In the genomic region with DNA sequence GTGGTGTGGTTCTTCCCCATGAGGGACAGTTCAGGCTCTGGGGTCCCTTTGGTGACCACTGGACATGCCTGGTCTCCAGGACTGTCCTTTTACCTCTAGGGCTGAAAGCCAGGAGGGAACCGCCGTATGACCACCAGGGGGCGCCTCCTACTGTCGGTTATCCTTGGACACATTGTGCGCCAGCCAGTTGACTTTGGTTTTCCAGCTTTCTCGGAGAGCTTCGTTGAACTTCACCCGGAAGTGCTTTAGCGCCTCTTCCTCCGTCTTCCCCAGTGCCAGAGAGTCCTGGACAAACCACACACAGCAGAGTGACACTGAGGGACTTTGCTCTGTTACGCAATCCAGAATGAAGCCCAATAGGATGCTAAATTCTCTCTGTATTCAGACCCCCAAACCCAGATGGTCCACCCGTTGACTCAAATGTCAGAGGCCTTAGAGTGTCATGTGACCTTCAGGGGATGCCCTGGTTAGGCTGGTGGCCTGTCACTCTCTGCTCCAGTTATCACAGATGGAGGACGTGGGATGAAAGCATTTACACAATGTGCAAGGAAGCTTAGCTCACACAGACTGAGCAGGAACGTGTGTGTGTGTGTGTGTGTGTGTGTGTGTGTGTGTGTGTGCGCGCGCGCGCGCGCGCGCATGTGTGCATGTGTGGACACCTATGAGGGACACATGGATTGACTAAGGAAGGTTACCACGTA, we compare ENCODE assay signal across 9 mouse cellular contexts. TPM values are rescaled to one million over a fixed set of nuclear protein-coding genes. Genes with fewer than 3 reads are reported as not detected.
DNase-seq lines count a peak whose midpoint lies in the region; ATAC-seq and TF ChIP-seq lines count a peak whose summit lies in the region.
"Had no signal": no experiment of that assay in that cellular context is flagged by ENCODE, and none has a peak within 500 bp of the region (broad histone marks: within the 10 kb centered on the region; RNA-seq: fewer than 3 reads in every experiment).

No protein-coding gene starts in this region.

- no peak overlapping the region for H3K27ac ChIP-seq in forebrain, embryonic 11.5 days (ENCODE audit: low read depth, low read length)
- no peak overlapping the region for H3K27ac ChIP-seq in forebrain, embryonic 16.5 days (ENCODE audit: low read length)
- H3K27ac ChIP-seq in intestine, embryonic 15.5 days = no peak overlapping the region
- H3K27ac ChIP-seq in midbrain, postnatal 0 days (ENCODE audit: low read depth, low read length) = no peak overlapping the region
- H3K27ac ChIP-seq: macrophage had no signal

- 74% methylated on average over 24 of the region's 24 CpGs for WGBS in forebrain, embryonic 11.5 days
- 74% methylated on average over 24 of the region's 24 CpGs for WGBS in forebrain, embryonic 16.5 days
- 68% methylated on average over 24 of the region's 24 CpGs for WGBS in intestine, embryonic 15.5 days
- 69% methylated on average over 24 of the region's 24 CpGs for WGBS in midbrain, postnatal 0 days

- TF ChIP-seq CTCF in midbrain, postnatal 0 days (IDR thresholded peaks at IDR 0.05) = peak; percentile 83

- no peak overlapping the region for H3K4me2 ChIP-seq in forebrain, embryonic 11.5 days (ENCODE audit: low read depth, low read length, severe bottlenecking)
- H3K4me2 ChIP-seq in forebrain, embryonic 16.5 days (ENCODE audit: low read length) = no peak overlapping the region
- no peak overlapping the region for H3K4me2 ChIP-seq in intestine, embryonic 15.5 days (replicated peaks)
- no peak overlapping the region for H3K4me2 ChIP-seq in midbrain, postnatal 0 days (ENCODE audit: low read depth, low read length, poor library complexity, severe bottlenecking)

- peaks cover 10% of the 10 kb centered on the region; the same call in 1 of the 2 replicates for H3K36me3 ChIP-seq in forebrain, embryonic 11.5 days (ENCODE audit: control insufficient read depth, insufficient read depth, low read length)
- peaks cover 31% of the 10 kb centered on the region for H3K36me3 ChIP-seq in forebrain, embryonic 16.5 days (ENCODE audit: control insufficient read depth, insufficient read depth)
- peaks cover 18% of the 10 kb centered on the region for H3K36me3 ChIP-seq in intestine, embryonic 15.5 days
- peaks cover 88% of the 10 kb centered on the region for H3K36me3 ChIP-seq in midbrain, postnatal 0 days (ENCODE audit: insufficient read depth, low read length)
- H3K36me3 ChIP-seq in splenic B cell, adult 2 months (ENCODE audit: control insufficient read depth, insufficient read depth, low read length, poor library complexity, severe bottlenecking) = peaks cover 30% of the 10 kb centered on the region

- no peaks in the 10 kb centered on the region for H3K4me1 ChIP-seq in forebrain, embryonic 11.5 days (replicated peaks; ENCODE audit: control insufficient read depth, insufficient read depth, low read length)
- H3K4me1 ChIP-seq in forebrain, embryonic 16.5 days (replicated peaks; ENCODE audit: control insufficient read depth, insufficient read depth, low read length) = no peaks in the 10 kb centered on the region
- H3K4me1 ChIP-seq in intestine, embryonic 15.5 days (replicated peaks) = no peaks in the 10 kb centered on the region
- no peaks in the 10 kb centered on the region for H3K4me1 ChIP-seq in midbrain, postnatal 0 days (ENCODE audit: insufficient read depth, low read length)

- H3K9me3 ChIP-seq in forebrain, embryonic 11.5 days (ENCODE audit: control insufficient read depth, low read length) = no peaks in the 10 kb centered on the region
- no peaks in the 10 kb centered on the region for H3K9me3 ChIP-seq in forebrain, embryonic 16.5 days (ENCODE audit: control insufficient read depth, low read length)
- no peaks in the 10 kb centered on the region for H3K9me3 ChIP-seq in intestine, embryonic 15.5 days
- no peaks in the 10 kb centered on the region for H3K9me3 ChIP-seq in midbrain, postnatal 0 days (ENCODE audit: low read length)

- intact Hi-C loops in left cerebral cortex, postnatal 25 days (cut with DNase I) = loop anchor here (2.0 kb wide), 1 partner anchor 60 kb away; no protein-coding TSS in a partner anchor

- H3K27me3 ChIP-seq in forebrain, embryonic 11.5 days (ENCODE audit: control insufficient read depth, insufficient read depth, low read length) = no peaks in the 10 kb centered on the region
- H3K27me3 ChIP-seq in forebrain, embryonic 16.5 days (replicated peaks; ENCODE audit: control insufficient read depth, insufficient read depth, low read length) = no peaks in the 10 kb centered on the region
- no peaks in the 10 kb centered on the region for H3K27me3 ChIP-seq in intestine, embryonic 15.5 days (replicated peaks)
- no peaks in the 10 kb centered on the region for H3K27me3 ChIP-seq in midbrain, postnatal 0 days (ENCODE audit: insufficient read depth, low read length)
- H3K27me3 ChIP-seq in splenic B cell, adult 2 months (ENCODE audit: control insufficient read depth, insufficient read depth, low read length, poor library complexity, severe bottlenecking) = no peaks in the 10 kb centered on the region

- no peak overlapping the region for H3K9ac ChIP-seq in forebrain, embryonic 11.5 days (ENCODE audit: low read length)
- H3K9ac ChIP-seq in forebrain, embryonic 16.5 days (replicated peaks; ENCODE audit: low read depth, low read length) = no peak overlapping the region
- H3K9ac ChIP-seq in intestine, embryonic 15.5 days = no peak overlapping the region
- H3K9ac ChIP-seq in midbrain, postnatal 0 days (replicated peaks; ENCODE audit: low read length, poor library complexity, severe bottlenecking) = no peak overlapping the region

- no peak for ATAC-seq in forebrain, embryonic 11.5 days (replicated peaks; ENCODE audit: low FRiP score)
- ATAC-seq in forebrain, embryonic 16.5 days = no peak
- peak; percentile 38 for ATAC-seq in intestine, embryonic 15.5 days
- no peak for ATAC-seq in midbrain, postnatal 0 days (ENCODE audit: low FRiP score)

- H3K4me3 ChIP-seq in forebrain, embryonic 11.5 days (ENCODE audit: low read depth, low read length) = no peak overlapping the region
- no peak overlapping the region for H3K4me3 ChIP-seq in forebrain, embryonic 16.5 days (replicated peaks; ENCODE audit: low read length)
- H3K4me3 ChIP-seq in intestine, embryonic 15.5 days (replicated peaks) = no peak overlapping the region
- H3K4me3 ChIP-seq in midbrain, postnatal 0 days (ENCODE audit: low read depth, low read length) = no peak overlapping the region

- DNase-seq in forebrain, embryonic 11.5 days (ENCODE audit: low spot score) = peak; percentile 80
- peak; percentile 45 for DNase-seq in c-Kit-positive CD71-positive TER-119-positive erythroid progenitor cells, embryonic 14.5 days (ENCODE audit: low spot score)
- peak; percentile 49 to 85 for DNase-seq in frontal cortex, adult 2 months (ENCODE audit: extremely low spot score in 1 of 2, low spot score in 1 of 2)
- peak; percentile 70 to 76 for DNase-seq in left cerebral cortex, postnatal 25 days (ENCODE audit: low spot score in 2 of 2)
- peak; percentile 78 for DNase-seq in midbrain, postnatal 0 days (ENCODE audit: low spot score)
- DNase-seq in splenic B cell, adult 2 months (ENCODE audit: low read depth, low spot score) = peak; percentile 73

RNA-seq across cellular contexts. Expression of gene Pik3cd, which starts 51.7 kb away (rescaled TPM):
- polyA plus RNA-seq in forebrain, embryonic 11.5 days (2014; fragmentation: Nextera tagmentation; extraction: Ambion mirVana) = 6.3 and 7.0 TPM in 2 replicates
- 19.5 and 21.0 TPM in 2 replicates for polyA plus RNA-seq in forebrain, embryonic 16.5 days (2015; fragmentation: Nextera tagmentation; extraction: Ambion mirVana)
- 13.5 and 15.2 TPM in 2 replicates for polyA plus RNA-seq in frontal cortex, adult 2 months (2012; rRNA removed)
- polyA plus RNA-seq in intestine, embryonic 15.5 days (2015; fragmentation: Nextera tagmentation; extraction: Ambion mirVana) = 4.6 and 4.8 TPM in 2 replicates
- 10 to 100 TPM; 20.0 to 25.9 TPM for total RNA-seq in left cerebral cortex, postnatal 25 days (2021)
- total RNA-seq in midbrain, postnatal 0 days (2014; rRNA removed) = 15.9 and 18.5 TPM in 2 replicates
- 9.7 and 10.4 TPM in 2 replicates for polyA plus RNA-seq in midbrain, postnatal 0 days (2015; fragmentation: Nextera tagmentation; extraction: Ambion mirVana)
